Mouse (Mus musculus): ENCODE measurements at regions not wholly inside any gene's neighbourhood (a gene's known extent, or its start where the extent isn't known, plus 50 kb on each side); places are given as distances from the start of the nearest gene placed in this dataset.

DNA sequence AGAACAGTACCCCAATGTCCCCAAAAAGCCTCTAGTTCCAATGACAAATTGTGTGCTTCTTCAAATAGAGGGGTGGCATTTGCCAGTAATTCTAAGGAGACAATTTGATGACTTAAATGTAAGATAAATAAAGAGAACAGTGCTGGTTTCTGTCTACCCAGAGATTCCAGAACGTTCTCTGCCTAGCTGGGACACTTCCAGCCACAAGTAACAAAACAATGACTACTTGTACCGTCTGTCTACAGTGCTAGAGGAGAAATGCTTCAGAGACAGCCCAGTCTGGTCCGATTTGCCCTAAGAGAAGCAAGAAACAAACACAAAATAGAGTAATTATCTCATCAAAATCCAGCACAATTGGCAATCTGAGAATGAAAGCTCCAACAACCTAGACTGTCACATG is 164.9 kb upstream of the Cdh5 start:
- no peak for TF ChIP-seq CTCF (IDR thresholded peaks at IDR 0.05; ENCODE audit: low read depth, low read length)
- peaks cover 17% of the 10 kb centered on the region for H3K9me3 ChIP-seq (replicated peaks; ENCODE audit: control insufficient read depth, insufficient read depth, low read length, poor library complexity, severe bottlenecking)
- H3K27ac ChIP-seq (ENCODE audit: insufficient read depth, low read length), result no peak overlapping the region
- no peaks in the 10 kb centered on the region for H3K36me3 ChIP-seq (ENCODE audit: control insufficient read depth, insufficient read depth, low read length, poor library complexity, severe bottlenecking)
- H3K27me3 ChIP-seq (ENCODE audit: control insufficient read depth, insufficient read depth, low read length, poor library complexity, severe bottlenecking), result no peaks in the 10 kb centered on the region
- H3K4me3 ChIP-seq (ENCODE audit: low read depth, low read length), result no peak overlapping the region
- H3K9ac ChIP-seq (ENCODE audit: low read depth, poor library complexity, severe bottlenecking), result no peak overlapping the region
- no peaks in the 10 kb centered on the region for H3K4me1 ChIP-seq (ENCODE audit: control insufficient read depth, insufficient read depth, low read length)

DNA sequence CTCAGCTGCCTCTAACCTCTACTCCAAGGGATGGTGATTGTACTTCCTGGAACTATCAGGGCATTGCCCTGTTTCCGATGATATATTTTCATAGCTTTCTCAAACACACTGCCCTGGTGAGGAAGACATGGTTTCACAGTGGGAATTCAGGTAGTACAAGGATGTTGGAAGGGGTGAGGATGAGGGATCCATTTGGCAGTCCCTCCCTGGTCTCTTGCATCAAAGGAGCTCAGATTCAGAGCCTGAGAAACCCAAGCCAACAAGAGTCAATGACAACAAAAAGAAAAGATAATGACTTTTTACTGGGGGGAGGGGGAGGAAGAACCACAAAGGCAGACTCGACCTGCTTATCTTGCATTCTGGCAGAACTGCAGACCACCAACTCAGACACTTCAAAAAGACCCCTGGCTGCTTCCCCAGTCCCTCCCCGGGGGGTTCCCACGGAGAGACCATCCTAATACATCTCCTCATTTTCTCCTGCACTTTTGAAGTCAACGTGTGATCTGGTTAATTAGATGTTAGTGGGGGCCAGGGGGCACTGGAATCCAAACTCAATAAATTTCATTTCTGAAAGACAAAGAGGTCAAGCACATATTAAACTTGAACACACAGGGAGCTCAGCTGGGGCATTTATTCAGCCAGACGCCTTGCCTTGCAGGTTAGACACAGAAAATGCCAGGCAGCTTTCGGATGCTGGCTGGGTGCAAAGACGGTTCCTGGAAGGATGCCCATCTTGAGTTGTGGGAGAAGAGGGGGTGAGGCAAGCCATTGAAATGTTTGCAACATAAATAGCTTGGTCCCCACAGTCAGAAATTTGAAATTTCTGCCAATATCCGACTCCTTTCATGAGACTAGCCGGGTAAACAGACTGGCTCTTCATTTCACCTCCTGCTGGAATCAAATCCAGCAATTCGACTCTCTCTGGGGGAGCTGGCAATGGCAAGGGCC is 162.9 kb upstream of the Cdh5 start:
- no peak overlapping the region for H3K4me3 ChIP-seq (ENCODE audit: low read depth, low read length)
- no peaks in the 10 kb centered on the region for H3K27me3 ChIP-seq (ENCODE audit: control insufficient read depth, insufficient read depth, low read length, poor library complexity, severe bottlenecking)
- H3K9ac ChIP-seq (ENCODE audit: low read depth, poor library complexity, severe bottlenecking), result no peak overlapping the region
- H3K36me3 ChIP-seq (ENCODE audit: control insufficient read depth, insufficient read depth, low read length, poor library complexity, severe bottlenecking), result no peaks in the 10 kb centered on the region
- H3K4me1 ChIP-seq (ENCODE audit: control insufficient read depth, insufficient read depth, low read length), result no peaks in the 10 kb centered on the region
- no peak overlapping the region for H3K27ac ChIP-seq (ENCODE audit: insufficient read depth, low read length)
- peaks cover 23% of the 10 kb centered on the region for H3K9me3 ChIP-seq (replicated peaks; ENCODE audit: control insufficient read depth, insufficient read depth, low read length, poor library complexity, severe bottlenecking)
- TF ChIP-seq CTCF (IDR thresholded peaks at IDR 0.05; ENCODE audit: low read depth, low read length) (no peak), POLR2A (IDR thresholded peaks at IDR 0.05; ENCODE audit: insufficient read depth, low read length) (no peak), EP300 (IDR thresholded peaks at IDR 0.05; ENCODE audit: insufficient read depth, low read depth, low read length) (no peak)

DNA sequence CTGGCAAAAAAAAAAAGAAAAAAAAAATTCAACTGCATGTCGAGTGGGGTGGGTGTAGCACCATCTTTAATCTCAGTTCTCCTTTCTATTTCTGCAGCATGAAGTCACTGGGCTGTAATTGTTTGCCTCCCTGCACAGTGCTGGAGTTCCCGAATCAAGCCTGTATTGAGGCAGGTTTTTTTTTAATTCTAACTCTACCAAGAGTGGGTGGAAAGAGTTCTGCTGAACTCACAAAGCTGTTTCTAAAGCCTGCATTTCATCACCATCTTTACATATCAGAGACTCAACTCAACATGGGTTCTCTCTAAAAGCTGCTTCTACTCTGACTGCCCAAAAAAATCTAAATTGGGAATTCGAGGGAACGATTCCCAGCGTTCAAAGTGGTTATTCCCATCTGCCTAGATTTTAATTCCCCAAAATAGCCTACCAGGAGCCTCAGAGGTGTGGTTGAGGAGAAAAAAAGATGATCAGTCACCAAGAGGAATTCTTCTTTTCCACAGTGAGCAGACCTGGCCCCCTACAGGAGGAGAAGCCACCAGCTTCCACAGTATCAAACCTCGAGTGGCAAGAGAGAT is 160.4 kb upstream of the Cdh5 start:
- Histone ChIP-seq H3K27me3 (ENCODE audit: control insufficient read depth, insufficient read depth, low read length, poor library complexity, severe bottlenecking) (no peaks in the 10 kb centered on the region), H3K4me1 (ENCODE audit: control insufficient read depth, insufficient read depth, low read length) (no peaks in the 10 kb centered on the region), H3K27ac (ENCODE audit: insufficient read depth, low read length) (no peak overlapping the region), H3K9me3 (replicated peaks; ENCODE audit: control insufficient read depth, insufficient read depth, low read length, poor library complexity, severe bottlenecking) (peaks cover 23% of the 10 kb centered on the region), H3K9ac (ENCODE audit: low read depth, poor library complexity, severe bottlenecking) (no peak overlapping the region), H3K4me3 (ENCODE audit: low read depth, low read length) (no peak overlapping the region), H3K36me3 (ENCODE audit: control insufficient read depth, insufficient read depth, low read length, poor library complexity, severe bottlenecking) (no peaks in the 10 kb centered on the region)
- TF ChIP-seq POLR2A (IDR thresholded peaks at IDR 0.05; ENCODE audit: insufficient read depth, low read length) (no peak), EP300 (IDR thresholded peaks at IDR 0.05; ENCODE audit: insufficient read depth, low read depth, low read length) (no peak), CTCF (IDR thresholded peaks at IDR 0.05; ENCODE audit: low read depth, low read length) (no peak)

DNA sequence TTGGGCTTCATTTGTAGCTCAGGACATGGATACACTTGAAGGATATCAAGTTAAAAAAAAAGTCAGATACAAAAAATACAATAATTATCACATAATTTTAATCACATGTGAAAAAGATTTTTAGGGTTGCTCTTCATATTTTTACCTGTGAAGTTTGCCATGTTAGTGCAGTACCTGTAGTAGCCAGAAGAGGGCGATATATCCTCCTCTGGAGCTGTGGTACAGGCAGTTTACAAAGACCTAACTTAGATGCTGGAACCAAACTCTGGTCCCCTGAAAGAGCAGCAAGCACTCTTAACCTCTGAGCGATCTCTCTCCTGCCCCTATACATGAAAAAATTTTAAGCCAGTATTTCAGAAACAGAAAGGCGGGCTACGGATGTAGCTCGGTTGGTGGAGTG is 153.0 kb upstream of the Cdh5 start:
- TF ChIP-seq POLR2A (IDR thresholded peaks at IDR 0.05; ENCODE audit: insufficient read depth, low read length) (no peak), EP300 (IDR thresholded peaks at IDR 0.05; ENCODE audit: insufficient read depth, low read depth, low read length) (no peak), CTCF (IDR thresholded peaks at IDR 0.05; ENCODE audit: low read depth, low read length) (peak; percentile 13)
- Histone ChIP-seq H3K9ac (ENCODE audit: low read depth, poor library complexity, severe bottlenecking) (no peak overlapping the region), H3K36me3 (ENCODE audit: control insufficient read depth, insufficient read depth, low read length, poor library complexity, severe bottlenecking) (no peaks in the 10 kb centered on the region), H3K27me3 (ENCODE audit: control insufficient read depth, insufficient read depth, low read length, poor library complexity, severe bottlenecking) (no peaks in the 10 kb centered on the region), H3K4me1 (ENCODE audit: control insufficient read depth, insufficient read depth, low read length) (no peaks in the 10 kb centered on the region), H3K9me3 (replicated peaks; ENCODE audit: control insufficient read depth, insufficient read depth, low read length, poor library complexity, severe bottlenecking) (no peaks in the 10 kb centered on the region), H3K4me3 (ENCODE audit: low read depth, low read length) (no peak overlapping the region), H3K27ac (ENCODE audit: insufficient read depth, low read length) (no peak overlapping the region)

DNA sequence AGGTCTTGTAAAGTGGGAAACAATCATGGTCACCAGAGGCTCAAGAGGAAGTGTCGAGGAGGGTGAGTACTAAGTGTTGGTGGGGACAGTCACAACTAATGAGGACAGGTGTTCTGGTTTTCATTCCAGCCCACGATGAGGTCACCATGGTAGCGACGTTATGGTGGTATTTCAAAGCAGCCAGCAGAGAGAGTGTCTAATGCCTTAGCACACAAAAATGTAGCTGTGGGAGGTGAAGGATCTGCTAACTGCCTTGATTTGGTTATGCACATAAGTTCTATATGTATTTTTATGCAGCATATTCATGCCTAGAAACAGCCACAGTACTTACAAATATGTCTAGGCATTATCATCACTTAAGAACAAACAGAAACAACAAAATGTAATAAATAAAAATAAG is 151.0 kb upstream of the Cdh5 start:
- Histone ChIP-seq H3K27ac (ENCODE audit: insufficient read depth, low read length) (no peak overlapping the region), H3K9ac (ENCODE audit: low read depth, poor library complexity, severe bottlenecking) (no peak overlapping the region), H3K27me3 (ENCODE audit: control insufficient read depth, insufficient read depth, low read length, poor library complexity, severe bottlenecking) (no peaks in the 10 kb centered on the region), H3K9me3 (replicated peaks; ENCODE audit: control insufficient read depth, insufficient read depth, low read length, poor library complexity, severe bottlenecking) (no peaks in the 10 kb centered on the region), H3K36me3 (ENCODE audit: control insufficient read depth, insufficient read depth, low read length, poor library complexity, severe bottlenecking) (no peaks in the 10 kb centered on the region), H3K4me3 (ENCODE audit: low read depth, low read length) (no peak overlapping the region), H3K4me1 (ENCODE audit: control insufficient read depth, insufficient read depth, low read length) (no peaks in the 10 kb centered on the region)
- TF ChIP-seq POLR2A (IDR thresholded peaks at IDR 0.05; ENCODE audit: insufficient read depth, low read length) (no peak), CTCF (IDR thresholded peaks at IDR 0.05; ENCODE audit: low read depth, low read length) (no peak), EP300 (IDR thresholded peaks at IDR 0.05; ENCODE audit: insufficient read depth, low read depth, low read length) (no peak)

DNA sequence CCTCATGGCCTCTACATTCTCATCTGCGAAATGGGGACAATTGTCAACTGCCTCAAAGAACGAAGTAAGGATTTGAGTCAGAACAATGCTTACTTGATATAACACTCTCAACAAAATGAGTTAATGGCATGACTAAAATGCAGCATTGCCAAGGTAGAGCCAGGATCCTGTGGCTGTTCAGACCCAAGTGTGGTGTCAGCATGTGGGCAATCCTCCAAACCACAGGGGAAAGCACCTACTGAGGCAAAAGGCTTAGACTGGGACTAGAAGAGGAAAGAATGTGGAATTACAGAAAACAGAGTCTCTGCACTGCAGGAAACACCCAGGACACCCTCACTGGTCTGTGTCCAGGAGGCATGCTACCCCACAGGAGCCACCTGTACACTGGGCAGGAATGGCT is 147.8 kb upstream of the Cdh5 start:
- no peaks in the 10 kb centered on the region for H3K27me3 ChIP-seq (ENCODE audit: control insufficient read depth, insufficient read depth, low read length, poor library complexity, severe bottlenecking)
- H3K36me3 ChIP-seq (ENCODE audit: control insufficient read depth, insufficient read depth, low read length, poor library complexity, severe bottlenecking), result no peaks in the 10 kb centered on the region
- H3K4me3 ChIP-seq (ENCODE audit: low read depth, low read length), result no peak overlapping the region
- no peaks in the 10 kb centered on the region for H3K4me1 ChIP-seq (ENCODE audit: control insufficient read depth, insufficient read depth, low read length)
- TF ChIP-seq EP300 (IDR thresholded peaks at IDR 0.05; ENCODE audit: insufficient read depth, low read depth, low read length) (no peak), CTCF (IDR thresholded peaks at IDR 0.05; ENCODE audit: low read depth, low read length) (no peak), POLR2A (IDR thresholded peaks at IDR 0.05; ENCODE audit: insufficient read depth, low read length) (no peak)
- no peak overlapping the region for H3K9ac ChIP-seq (ENCODE audit: low read depth, poor library complexity, severe bottlenecking)
- no peak overlapping the region for H3K27ac ChIP-seq (ENCODE audit: insufficient read depth, low read length)
- no peaks in the 10 kb centered on the region for H3K9me3 ChIP-seq (replicated peaks; ENCODE audit: control insufficient read depth, insufficient read depth, low read length, poor library complexity, severe bottlenecking)
